Mouse (Mus musculus) naive thymus-derived CD4-positive, alpha-beta T cell, adult 2 months (primary cell): ENCODE results near the gene Myl3.
A peak's percentile ranks its signal among the peaks of the same experiment; 100 is the strongest.

ENCODE experiments used
- DNase-seq: peaks from one replicate; pipeline ENCODE4 v3.0.0-alpha.2; 2011; ENCODE audit warnings: low read depth

Gene Myl3

DNA sequence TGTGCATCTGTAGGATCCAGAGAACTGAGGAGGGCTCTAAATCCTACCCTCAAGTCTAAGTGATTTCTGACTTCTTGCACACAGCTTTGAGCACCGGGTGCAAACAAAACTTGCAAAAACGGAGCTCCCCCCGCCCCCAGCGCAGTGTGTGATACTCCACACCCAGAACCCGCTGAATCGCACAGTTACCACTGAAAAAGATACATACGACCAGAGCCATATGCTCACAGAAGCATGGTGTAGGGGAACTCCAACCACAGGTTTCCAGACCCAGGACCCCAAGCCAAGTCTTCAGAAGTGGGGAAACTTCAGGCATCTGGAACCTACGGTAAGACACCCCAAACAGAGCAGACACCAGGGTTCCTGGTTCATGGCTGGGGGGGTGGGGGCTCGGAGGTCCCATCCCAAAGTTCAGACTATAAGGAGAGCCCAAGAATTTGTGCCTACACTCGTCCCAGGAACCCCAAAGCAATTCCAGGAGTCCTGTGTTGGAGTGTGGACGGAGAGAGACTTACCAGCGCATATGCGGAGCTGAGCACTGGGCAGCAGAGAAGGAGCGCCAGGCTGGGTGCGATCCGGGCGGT lies at the start of gene Myl3:
Myl3 (plus strand) TSS at position 151 of the 584 bp plus-strand sequence.
- DNase-seq: no peak

DNA sequence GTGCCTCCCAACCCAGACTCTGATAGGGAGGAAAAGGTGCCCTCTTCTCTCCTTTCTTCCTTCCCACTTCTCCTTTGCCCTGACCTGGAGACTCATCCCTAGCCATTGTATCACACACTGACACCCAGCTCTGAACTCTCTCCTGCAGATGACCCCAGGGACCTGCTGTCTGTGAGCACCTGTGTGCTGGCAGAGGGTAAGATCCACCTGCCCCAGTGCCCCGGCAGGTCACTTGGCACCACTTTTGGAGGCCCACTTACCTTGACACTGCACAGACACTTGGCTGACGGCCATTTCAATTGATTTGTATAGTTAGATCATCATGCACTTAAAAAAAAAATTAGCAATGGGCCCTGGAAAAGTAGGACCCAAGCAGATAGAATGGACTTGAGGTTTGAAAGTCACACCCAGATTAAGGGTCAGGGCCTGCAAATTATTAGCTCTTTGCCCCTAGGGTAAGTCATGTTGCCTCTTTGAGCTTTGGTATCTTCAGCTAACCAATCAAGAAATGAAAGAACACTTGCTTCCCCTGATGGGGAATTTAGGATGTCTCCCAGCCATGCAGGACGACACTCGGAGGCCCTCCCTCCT lies 46.4 kb upstream of the Myl3 start:
- DNase-seq: no peak

DNA sequence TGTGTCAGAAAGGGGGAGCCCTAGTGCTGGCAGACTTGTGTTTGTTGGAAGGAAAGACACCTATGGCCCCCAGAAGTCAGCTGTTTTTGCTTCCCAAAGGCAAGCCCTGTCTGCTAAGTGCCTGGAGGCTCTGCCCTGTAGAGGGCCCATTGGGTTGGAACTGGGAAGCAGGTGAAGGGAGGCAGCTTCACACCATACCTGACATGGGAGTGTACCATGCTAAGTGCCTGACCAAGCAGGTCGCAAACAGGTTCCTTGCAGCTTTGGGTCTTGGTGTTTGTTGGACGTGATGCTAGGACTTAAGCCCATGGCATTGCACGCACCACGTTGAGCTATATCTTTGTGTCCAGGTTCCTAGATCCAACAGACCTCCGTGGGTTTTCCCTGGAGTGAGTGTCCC lies 45.2 kb upstream of the Myl3 start:
- no peak for DNase-seq

DNA sequence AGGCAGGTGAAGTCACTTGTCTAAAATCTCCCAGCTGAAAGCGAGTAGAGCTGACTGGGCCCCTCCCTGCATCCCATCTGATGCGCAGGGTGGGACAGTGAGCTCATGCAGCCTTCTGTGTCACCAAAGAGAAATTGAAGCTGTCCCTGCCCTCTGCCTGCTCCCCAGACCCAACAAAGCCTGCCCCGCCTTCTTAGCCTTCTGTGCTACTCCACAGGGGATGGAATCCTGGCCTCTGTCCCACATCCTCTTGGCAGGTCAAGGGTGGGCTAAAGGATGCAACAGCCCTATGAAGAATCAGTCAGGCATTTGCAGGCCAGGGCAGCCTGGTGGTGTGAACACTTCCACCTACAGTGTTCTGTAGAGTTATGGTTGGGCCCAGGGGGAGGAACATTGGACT lies 44.2 kb upstream of the Myl3 start:
- no peak for DNase-seq

DNA sequence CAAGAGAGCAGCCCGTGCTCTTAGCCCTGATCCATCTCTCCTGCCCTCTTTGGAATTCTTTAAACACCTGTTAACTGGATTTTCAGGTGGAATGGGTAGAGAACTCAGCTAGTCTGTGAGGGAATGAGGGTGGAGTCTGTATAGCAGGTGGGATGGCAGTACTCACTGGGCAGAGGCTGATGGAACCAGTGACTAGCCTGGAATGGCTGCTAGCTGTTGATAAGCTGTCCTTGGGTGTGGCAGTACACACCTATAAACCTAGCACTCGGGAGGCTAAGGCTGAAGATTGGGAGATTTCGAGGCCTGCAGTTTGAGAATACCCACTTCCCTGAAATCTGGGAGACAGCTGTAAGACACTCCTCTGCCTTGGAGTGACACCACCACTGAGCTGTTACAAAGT lies 42.1 kb upstream of the Myl3 start:
- DNase-seq: no peak

DNA sequence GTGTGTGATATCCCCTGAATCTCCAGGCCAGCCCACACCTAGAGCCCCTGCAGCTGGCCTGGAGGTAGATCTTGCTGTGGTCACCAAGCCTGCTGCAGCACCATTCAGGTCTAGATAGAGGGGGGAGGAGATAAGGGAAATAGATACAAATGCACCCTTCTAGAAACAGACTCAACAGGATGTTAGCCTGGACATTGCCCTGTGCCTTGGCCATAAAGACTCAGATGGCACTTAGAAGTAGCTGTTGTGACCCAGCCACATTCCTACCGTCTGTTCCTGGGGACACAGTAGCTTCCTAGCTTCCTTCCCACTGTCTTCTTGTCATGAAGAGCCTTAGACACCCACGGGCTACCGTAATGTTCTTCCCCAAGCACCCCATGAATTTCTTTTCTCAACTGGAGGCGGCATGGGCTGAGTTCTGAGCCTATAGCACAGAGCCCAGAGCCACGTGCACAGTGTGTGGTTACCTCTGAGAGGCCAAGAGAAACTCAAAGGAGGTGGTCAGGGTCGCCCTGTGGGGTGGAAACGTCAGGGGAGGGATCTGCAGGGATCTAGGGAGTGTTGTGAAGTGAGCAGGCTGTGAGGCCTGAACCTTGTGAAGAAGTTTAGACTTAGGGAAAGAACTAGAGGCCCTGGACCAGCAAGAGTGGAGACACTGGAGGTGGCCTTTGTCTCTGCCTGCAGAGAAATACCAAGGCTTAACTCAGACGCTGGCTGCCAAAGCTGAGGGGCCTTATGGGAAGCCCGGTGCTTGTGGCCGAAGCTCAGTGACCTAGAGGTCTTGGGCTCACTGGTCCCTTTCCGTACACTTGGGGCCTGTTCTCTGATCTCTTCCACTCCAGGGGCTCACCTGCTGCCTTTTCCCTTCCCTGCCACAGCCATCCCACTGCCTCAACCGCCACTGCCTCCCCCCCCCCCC lies 40.3 kb upstream of the Myl3 start:
- DNase-seq: no peak

DNA sequence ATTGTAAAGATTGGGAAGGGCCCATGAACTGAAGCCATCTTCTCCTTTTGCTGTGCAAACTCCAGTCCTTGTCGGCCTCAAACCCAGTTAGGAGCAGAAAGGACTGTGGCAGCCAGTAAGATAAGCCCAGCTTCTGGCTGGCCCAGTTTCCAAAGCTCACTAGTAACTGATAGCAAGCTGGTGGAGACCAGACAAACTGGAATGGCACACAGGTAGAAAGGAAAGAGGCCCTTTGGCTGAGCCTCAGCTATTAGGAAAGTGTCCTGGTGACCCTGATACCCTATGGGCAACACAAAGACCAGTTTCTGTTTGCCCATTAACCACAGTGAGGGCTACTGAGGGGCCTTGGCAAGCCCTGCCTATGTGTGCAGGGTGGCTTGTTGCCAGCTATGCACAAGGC lies 38.8 kb upstream of the Myl3 start:
- no peak for DNase-seq

DNA sequence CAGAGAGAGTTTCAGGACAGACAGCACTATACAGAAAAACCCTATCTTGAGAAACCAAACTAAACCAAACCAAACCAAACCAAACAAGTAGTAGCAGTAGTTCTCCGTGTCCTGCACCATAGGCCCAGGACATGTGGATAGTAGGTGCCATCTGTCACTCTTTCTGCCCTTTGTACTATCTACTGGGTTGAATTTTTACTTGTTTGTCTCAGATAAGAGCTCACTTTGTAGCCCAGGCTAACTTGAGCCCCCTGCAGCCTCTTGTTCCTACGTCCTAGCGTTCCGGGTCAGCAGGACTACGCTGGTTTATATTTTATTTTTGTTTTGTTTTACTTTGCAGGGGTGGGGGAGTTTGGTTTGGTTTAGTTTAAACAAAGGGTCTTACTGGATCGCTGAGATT lies 37.7 kb upstream of the Myl3 start:
- no peak for DNase-seq

DNA sequence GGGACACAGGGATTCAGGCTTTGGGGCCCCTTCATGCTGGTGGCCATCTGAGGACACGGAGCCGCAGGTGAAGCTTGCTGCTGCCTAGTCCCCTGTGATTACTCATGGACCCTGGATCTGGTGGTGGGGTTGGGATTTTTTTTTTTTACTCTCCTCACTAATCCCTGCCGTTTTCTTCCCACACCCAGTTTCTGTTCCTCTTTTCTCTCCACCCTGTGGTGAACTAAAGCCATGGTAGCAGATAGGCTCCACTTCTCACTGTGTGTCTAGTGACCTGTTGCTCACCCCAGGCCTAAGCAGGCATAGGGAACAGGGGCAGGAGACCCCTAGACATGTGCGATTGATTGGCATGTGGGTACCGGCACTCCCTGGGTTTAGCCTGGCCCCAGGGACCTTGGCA lies 34.9 kb upstream of the Myl3 start:
- DNase-seq: no peak

DNA sequence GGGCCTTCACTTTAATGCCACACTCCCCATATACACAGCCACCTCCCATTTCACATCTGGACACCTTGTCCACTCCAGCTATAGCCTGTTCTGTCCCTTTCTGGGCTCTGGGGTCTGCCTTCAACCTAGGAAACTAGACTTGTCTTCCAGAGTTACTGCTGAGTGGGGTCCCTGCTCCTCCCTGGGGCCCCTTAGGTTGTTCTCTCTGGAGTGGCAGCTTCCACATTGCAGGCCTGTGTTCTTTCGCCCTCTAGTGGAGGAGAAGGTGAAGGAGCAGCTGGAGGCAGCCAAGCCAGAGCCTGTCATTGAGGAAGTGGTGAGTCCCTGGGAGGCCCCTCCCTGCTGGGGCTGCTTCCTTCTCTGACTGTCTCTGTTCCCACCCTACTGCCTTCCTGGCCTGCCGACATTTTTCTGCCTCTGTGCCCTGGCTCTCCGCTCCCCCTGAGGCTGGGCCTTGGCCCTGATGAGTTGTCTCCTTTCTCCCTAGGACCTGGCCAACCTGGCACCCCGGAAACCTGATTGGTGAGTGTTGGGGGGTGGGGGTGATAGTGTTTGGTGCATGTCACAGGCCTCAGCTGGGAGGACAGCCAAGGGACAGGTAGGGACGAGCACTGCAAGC lies 31.9 kb upstream of the Myl3 start:
- peak; percentile 89 for DNase-seq

DNA sequence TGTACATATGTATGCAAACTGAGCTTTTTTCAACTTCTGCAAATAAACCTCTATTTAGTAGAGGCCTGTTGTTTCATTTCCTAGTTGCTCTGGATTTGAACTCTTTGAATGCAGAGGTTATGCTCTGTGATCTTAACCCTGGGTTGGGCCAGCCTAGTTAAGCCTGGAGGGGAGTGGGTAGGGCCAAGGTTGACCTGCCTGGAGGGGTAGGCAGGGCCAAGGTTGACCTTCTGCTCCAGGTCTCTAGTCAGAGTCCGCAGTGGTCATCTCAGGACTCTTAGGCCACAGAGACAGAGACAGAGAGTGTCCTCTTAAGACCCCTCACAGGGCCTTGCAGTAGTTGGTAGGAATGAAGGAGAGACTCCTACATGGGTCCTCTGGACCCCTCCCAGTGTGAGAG lies 30.1 kb upstream of the Myl3 start:
- no peak for DNase-seq

DNA sequence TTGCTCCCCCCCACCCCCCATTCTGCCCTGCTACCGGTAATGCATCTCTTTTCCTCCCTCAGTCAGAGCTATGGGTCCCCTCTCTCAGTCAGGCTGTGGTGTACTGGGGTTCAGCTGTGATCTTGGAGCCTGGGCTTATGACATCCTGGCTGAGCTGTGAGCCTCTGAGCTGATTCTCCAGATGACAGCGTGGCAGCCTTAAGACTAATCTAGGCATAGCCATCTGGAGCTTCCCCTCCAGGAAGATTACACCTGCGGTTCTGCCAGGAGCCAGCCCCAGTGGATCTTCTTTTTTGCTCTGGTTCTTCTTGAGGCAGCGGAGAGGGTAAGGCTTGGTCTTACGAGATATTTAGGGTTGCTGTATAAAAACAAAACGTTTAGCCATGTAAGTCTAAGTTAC lies 29.7 kb upstream of the Myl3 start:
- no peak for DNase-seq

DNA sequence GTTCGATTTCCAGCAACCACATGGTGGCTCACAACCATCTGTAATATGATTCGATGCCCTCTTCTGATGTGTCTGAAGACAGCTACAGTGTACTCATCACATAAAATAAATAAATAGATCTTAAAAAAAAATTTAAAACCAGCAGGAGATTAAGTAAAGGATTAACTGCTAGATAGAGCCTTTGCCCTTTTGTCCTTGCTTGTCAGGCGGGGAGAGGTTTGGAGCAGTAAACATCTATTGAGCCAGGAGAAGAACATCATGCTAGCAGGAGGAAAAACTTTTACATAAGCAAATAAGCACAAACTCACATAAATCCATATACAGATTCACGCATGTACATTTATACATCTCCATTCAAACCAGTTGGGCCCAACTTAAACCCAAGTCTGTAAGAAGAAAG lies 29.1 kb upstream of the Myl3 start:
- no peak for DNase-seq

DNA sequence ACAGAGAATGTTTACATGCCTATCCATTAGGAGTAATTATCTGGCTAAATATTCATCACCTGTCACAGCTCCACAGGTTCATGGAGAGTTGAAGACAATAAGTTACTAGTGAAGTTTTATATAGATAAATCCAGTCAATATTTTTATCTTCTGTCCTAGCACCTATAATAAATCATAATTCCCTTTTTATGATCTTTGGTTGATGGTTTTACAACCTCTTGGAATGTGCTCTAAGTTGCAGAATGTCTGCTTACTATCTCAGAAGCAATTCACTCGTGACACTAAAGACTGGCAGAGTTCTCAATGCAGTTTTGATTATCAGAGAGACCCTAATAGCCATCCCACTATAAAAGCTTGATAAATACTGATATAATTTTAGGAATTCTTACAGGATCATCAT lies 28.3 kb upstream of the Myl3 start:
- DNase-seq: no peak

DNA sequence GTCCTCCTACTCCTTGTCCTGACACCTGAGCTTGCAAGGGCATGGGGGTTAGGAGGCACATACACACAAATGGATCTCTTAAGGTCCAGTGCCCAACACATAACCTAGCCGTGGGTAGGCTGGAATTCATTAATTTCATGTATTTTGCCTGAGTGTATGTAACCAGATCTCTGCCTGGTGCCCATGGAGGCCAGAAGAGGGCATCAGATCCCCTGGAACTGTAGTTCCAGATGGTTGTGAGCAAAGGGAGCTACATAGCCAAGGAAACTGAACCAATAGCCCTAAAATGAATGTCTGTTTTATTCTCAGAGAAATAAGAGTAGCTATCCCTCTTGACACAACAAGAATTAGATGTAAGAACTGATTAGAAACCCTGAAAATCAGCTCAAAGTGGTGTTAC lies 26.2 kb upstream of the Myl3 start:
- DNase-seq: no peak

DNA sequence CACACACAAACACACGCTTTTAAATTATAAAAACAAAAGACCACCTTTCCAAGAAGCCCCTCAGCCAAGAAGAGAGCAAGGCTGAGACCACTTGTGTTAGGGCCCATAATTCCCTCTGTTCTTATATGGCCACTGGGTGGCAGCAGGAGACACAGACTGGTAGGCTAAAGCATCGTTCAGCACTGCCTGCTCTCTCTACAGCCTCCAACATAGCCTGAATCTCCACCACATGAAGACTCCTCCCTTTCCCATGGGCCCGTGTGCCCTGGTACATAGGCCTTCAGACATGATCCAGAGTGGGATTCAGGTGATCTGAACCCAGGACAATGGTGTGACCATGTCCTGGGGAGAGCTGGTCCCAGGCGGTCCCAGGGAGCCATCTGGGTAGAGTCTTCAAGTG lies 24.9 kb upstream of the Myl3 start:
- peak; percentile 69 for DNase-seq

DNA sequence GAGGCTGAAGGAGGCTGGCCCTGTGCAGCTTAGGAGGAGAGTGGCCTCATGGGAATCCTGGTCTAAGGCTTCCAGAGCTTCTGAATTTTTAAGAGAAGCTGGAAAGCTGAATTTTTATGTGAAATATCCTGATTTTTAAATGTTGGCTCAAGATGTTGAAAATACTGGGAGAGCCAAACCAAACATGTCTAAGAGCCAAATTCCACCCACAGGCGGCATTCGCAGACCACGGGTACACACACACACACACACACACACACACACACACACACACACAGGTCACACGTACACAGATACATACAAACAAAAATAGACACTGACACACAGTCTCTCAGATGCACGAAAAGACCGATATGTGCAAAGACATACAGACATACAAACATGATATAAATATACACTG lies 23.6 kb upstream of the Myl3 start:
- DNase-seq: no peak

DNA sequence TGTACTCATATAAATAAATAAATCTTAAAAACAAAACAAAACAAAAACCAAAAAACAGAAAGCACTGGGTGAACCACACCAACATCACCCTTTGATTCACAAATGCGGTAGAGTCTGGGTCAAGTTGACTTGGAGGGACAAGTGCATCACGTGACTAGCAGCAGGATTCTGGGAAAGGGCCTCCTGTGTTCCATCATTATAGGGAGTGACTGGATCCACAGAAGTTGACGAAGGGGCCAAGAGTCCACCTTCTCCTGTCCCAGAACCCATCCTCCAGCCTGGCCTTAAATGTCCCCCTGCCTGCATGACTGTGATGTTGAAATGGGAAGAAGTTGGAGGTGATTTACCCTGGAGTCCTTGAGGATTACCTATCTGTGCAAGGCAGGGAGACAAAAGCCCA lies 22.9 kb upstream of the Myl3 start:
- DNase-seq: no peak

DNA sequence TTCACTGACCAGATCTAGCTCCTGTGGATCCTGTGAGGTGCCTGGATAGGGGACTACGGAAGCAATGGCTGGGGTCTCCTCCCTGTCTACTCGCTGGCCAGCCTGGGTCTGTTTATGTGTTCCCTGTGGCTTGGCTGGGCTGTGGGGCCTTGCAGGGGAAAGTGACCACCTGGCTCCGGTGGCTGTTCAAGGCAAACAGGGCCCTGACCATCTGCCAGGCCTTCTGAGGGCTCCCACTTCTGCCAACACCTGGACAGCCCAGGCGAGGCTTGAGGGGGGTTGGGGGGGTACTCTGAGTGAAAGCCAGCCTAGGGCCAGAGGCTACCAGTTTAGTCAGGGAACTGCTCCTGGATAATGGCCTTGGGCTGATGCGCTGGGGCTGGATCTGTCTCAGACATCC lies 21.7 kb upstream of the Myl3 start:
- DNase-seq: no peak

DNA sequence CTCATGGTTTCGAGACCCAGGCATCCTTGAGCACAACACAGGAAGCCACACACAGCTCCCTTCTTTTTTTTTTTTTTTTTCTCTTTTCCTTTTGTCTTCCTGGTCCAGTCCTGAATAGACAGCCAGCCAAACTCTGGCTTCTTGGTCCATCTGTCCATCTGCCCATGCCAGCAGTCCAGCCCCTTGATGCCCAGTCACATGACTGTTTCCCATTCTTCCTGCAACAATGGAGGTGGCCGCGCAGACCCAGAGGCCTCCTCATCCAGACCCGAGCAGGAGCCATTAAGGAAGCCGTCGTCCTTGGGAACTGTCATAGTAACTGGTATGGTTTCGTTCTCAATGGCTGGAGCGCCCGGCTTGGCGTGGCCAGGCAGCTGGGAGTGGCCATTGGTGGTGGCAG lies 19.6 kb upstream of the Myl3 start:
- DNase-seq: no peak

DNA sequence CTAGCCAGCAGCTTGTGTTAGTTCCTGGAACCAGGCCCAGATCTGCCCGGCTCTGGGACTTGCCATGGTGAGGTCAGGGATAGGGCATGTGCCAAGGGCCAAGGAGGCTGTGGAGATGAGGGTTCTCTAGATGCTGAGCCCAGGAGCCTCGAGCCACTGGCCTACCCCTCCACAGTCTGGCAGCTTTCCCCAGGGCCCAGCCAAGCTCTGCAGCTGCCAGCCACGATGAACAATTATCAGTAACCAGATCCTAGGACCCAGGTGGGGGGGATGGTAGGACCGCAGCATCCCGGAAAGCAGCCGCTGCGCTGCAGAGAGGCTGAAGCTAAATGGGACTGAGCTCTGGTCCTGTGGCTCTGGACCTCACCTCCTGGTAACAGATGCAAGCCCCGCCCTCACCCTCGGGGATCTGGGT lies 15.9 kb upstream of the Myl3 start:
- no peak for DNase-seq

DNA sequence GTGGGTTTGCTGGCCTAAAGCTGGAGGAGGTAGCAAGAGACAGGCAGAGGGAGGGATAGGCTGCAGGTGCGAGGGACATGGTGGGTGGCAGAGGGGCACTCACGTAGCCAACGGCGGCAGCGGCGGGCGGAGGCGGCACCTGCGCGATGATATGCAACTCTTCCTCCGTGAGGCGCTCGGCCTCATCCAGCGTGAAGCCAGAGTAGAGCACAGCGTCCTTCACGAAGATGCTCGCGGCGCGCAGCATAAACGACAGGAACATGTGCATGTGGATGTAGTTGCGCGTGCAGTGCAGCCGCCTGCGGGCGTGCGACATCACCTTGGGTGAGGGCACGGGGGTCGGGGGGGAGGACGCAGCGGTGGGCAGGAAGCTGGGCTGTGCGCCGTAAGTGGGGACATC lies 14.8 kb upstream of the Myl3 start:
- DNase-seq: peak; percentile 30

DNA sequence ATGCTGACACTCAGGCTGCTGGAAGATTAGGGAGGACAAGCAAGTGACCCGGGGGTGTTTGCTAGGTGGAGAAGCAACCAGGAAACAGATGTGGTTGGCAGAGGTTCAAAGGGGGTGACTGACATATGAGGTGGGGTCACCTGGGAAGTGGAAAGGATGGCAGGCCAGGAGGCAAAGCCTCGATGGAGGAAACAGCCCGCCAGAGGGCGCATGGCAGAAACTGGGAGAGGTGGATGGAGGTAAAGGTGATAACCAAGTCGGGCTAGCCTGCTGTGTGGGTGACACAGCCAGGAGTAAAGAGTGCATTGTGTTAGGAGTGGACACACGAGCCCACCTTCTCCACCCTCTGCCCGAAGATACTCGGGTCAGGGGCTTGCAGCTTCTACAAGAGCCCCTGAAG lies 11.8 kb upstream of the Myl3 start:
- DNase-seq: peak; percentile 78
